Mouse (Mus musculus) liver, adult 2 months (tissue): ENCODE data around the gene Grin3b. TPM values are rescaled to one million over a fixed set of nuclear protein-coding genes. Genes with fewer than 3 reads are reported as not detected.

Experiments
- DNase-seq: peaks from one replicate; pipeline ENCODE4 v3.0.0-alpha.2; 2011; ENCODE audit warnings: low read depth, low spot score; ENCODE audit errors: extremely low read depth
- H3K27ac ChIP-seq: fragments of 200-500 bp; replicated peaks from 2 replicates; pipeline ENCODE4 v1.5.1; 2012; ENCODE audit warnings: low read depth, mild to moderate bottlenecking, control low read depth, inconsistent platforms, low read length; ENCODE audit not compliant: insufficient read depth
- H3K27me3 ChIP-seq: fragments of 200-500 bp; 2 replicates; pipeline ENCODE4 v1.6.1; 2012; ENCODE audit warnings: mild to moderate bottlenecking, moderate library complexity, low read length, inconsistent platforms; ENCODE audit not compliant: control insufficient read depth, insufficient read depth
- H3K36me3 ChIP-seq: fragments of 200-500 bp; 2 replicates; pipeline ENCODE4 v1.6.1; 2012; ENCODE audit warnings: low read length, inconsistent platforms; ENCODE audit not compliant: control insufficient read depth, insufficient read depth
- H3K4me1 ChIP-seq: fragments of 200-500 bp; 2 replicates; pipeline ENCODE4 v1.6.1; 2011; ENCODE audit warnings: low read length; ENCODE audit not compliant: control insufficient read depth, insufficient read depth
- H3K4me3 ChIP-seq: fragments of 200-500 bp; 2 replicates; pipeline ENCODE4 v1.5.1; 2011; ENCODE audit warnings: low read depth, mild to moderate bottlenecking, control low read depth, low read length, moderate library complexity; ENCODE audit not compliant: insufficient read depth
- H3K79me2 ChIP-seq: fragments of 200-500 bp; 2 replicates; pipeline ENCODE4 v1.6.1; 2012; ENCODE audit warnings: inconsistent platforms, mild to moderate bottlenecking, low read length, moderate library complexity; ENCODE audit not compliant: control insufficient read depth, insufficient read depth
- H3K9ac ChIP-seq: fragments of 200-500 bp; 2 replicates; pipeline ENCODE4 v1.6.1; 2012; ENCODE audit warnings: low read depth, mild to moderate bottlenecking, control low read depth, inconsistent platforms, low read length
- CTCF ChIP-seq: fragments of 200-500 bp; IDR thresholded peaks from 2 replicates; pipeline ENCODE4 v1.5.1; 2011; ENCODE audit warnings: low read depth, low read length, control low read depth
- POLR2A ChIP-seq: fragments of 200-500 bp; IDR thresholded peaks from 2 replicates; pipeline ENCODE4 v1.6.1; 2011; ENCODE audit warnings: low read length, control low read depth; ENCODE audit not compliant: insufficient read depth; ENCODE audit errors: extremely low read depth
- WGBS: fragments of 180-500 bp; shearing (Covaris S2); methylation state at CpG from one replicate; pipeline ENCODE4 v1.1.7; 2018; 5-methylcytosine and 5-hydroxymethylcytosine counted together
- polyA plus RNA-seq: library from polyadenylated mRNA; depleted of rRNA; stranded (reverse); fragments of >200 nt; gene quantifications from 2 replicates; pipeline ENCODE4 v1.2.3, GENCODE M21; 2012
- total RNA-seq: library from RNA; depleted of rRNA; stranded (reverse); fragments of >200 nt; gene quantifications from 2 replicates; pipeline ENCODE4 v1.2.3, GENCODE M21; 2014

Grin3b gene
- total and polyA plus RNA-seq, 2 experiments, result 0.18 to 0.45 TPM

- H3K4me1 ChIP-seq, result peaks cover 15% of the 10 kb centered on the region
- DNase-seq, result no peak
- H3K36me3 ChIP-seq, result no peaks in the 10 kb centered on the region
- H3K27me3 ChIP-seq, result no peaks in the 10 kb centered on the region
- H3K9ac ChIP-seq, result no peak overlapping the region
- TF ChIP-seq CTCF, result no peak
- no peak for TF ChIP-seq POLR2A
- no peak overlapping the region for H3K4me3 ChIP-seq
- 77% methylated on average over 7 of the region's 7 CpGs for WGBS
- no peaks in the 10 kb centered on the region; the same call in 1 of the 2 replicates for H3K79me2 ChIP-seq
- no peak overlapping the region for H3K27ac ChIP-seq
Measured at GRCm38 (mm10) chr10:79940749-79941148, 29.8 kb upstream of the Grin3b start.

GRCm38 (mm10) chr10:79942988-79943387 is 27.5 kb upstream of the Grin3b start:
- H3K79me2 ChIP-seq, result no peaks in the 10 kb centered on the region; the same call in 1 of the 2 replicates
- H3K9ac ChIP-seq, result no peak overlapping the region
- no peak overlapping the region for H3K27ac ChIP-seq
- no peak for DNase-seq
- H3K4me3 ChIP-seq, result no peak overlapping the region
- no peaks in the 10 kb centered on the region for H3K27me3 ChIP-seq
- H3K4me1 ChIP-seq, result no peaks in the 10 kb centered on the region
- 93% methylated on average over 1 of the region's 1 CpGs for WGBS
- TF ChIP-seq CTCF (no peak), POLR2A (no peak)
- H3K36me3 ChIP-seq, result no peaks in the 10 kb centered on the region

GRCm38 (mm10) chr10:79943471-79943901 is 27.0 kb upstream of the Grin3b start:
- no peak for DNase-seq
- no peak overlapping the region for H3K4me3 ChIP-seq
- no peak overlapping the region for H3K9ac ChIP-seq
- no peaks in the 10 kb centered on the region for H3K36me3 ChIP-seq
- no peaks in the 10 kb centered on the region for H3K27me3 ChIP-seq
- H3K27ac ChIP-seq, result no peak overlapping the region
- no peaks in the 10 kb centered on the region for H3K79me2 ChIP-seq
- no peak for TF ChIP-seq POLR2A
- TF ChIP-seq CTCF, result no peak
- WGBS, result 80% methylated on average over 9 of the region's 9 CpGs
- H3K4me1 ChIP-seq, result no peaks in the 10 kb centered on the region

- no peak for DNase-seq
- Histone ChIP-seq H3K4me1 (no peaks in the 10 kb centered on the region), H3K36me3 (no peaks in the 10 kb centered on the region), H3K27ac (no peak overlapping the region), H3K79me2 (no peaks in the 10 kb centered on the region), H3K4me3 (no peak overlapping the region), H3K27me3 (no peaks in the 10 kb centered on the region), H3K9ac (no peak overlapping the region)
- WGBS, result 85% methylated on average over 16 of the region's 16 CpGs
- TF ChIP-seq CTCF (no peak), POLR2A (no peak)
Measured at GRCm38 (mm10) chr10:79945507-79946234, 24.8 kb upstream of the Grin3b start.

- Histone ChIP-seq H3K9ac (no peak overlapping the region), H3K4me3 (no peak overlapping the region), H3K36me3 (no peaks in the 10 kb centered on the region), H3K79me2 (no peaks in the 10 kb centered on the region), H3K27me3 (no peaks in the 10 kb centered on the region), H3K4me1 (no peaks in the 10 kb centered on the region), H3K27ac (no peak overlapping the region)
- WGBS, result 80% methylated on average over 7 of the region's 7 CpGs
- DNase-seq, result no peak
- TF ChIP-seq CTCF (no peak), POLR2A (no peak)
Measured at GRCm38 (mm10) chr10:79946752-79947322, 23.7 kb upstream of the Grin3b start.

GRCm38 (mm10) chr10:79947502-79947901 is 23.0 kb upstream of the Grin3b start:
- Histone ChIP-seq H3K4me1 (no peaks in the 10 kb centered on the region), H3K27ac (no peak overlapping the region), H3K36me3 (no peaks in the 10 kb centered on the region), H3K27me3 (no peaks in the 10 kb centered on the region), H3K4me3 (no peak overlapping the region), H3K79me2 (no peaks in the 10 kb centered on the region), H3K9ac (no peak overlapping the region)
- TF ChIP-seq POLR2A, result no peak
- no peak for TF ChIP-seq CTCF
- 92% methylated on average over 6 of the region's 6 CpGs for WGBS
- DNase-seq, result no peak
